Mouse (Mus musculus) liver, adult (tissue): Measurements from ENCODE around the gene Ptcra.
A peak's percentile ranks its signal among the peaks of the same experiment; 100 is the strongest.

Source experiments
- GATA4 ChIP-seq: IDR thresholded peaks from 2 replicates; pipeline ENCODE4 v1.6.1; 2014; ENCODE audit warnings: mild to moderate bottlenecking, low read length; ENCODE audit not compliant: insufficient replicate concordance

Ptcra gene

DNA sequence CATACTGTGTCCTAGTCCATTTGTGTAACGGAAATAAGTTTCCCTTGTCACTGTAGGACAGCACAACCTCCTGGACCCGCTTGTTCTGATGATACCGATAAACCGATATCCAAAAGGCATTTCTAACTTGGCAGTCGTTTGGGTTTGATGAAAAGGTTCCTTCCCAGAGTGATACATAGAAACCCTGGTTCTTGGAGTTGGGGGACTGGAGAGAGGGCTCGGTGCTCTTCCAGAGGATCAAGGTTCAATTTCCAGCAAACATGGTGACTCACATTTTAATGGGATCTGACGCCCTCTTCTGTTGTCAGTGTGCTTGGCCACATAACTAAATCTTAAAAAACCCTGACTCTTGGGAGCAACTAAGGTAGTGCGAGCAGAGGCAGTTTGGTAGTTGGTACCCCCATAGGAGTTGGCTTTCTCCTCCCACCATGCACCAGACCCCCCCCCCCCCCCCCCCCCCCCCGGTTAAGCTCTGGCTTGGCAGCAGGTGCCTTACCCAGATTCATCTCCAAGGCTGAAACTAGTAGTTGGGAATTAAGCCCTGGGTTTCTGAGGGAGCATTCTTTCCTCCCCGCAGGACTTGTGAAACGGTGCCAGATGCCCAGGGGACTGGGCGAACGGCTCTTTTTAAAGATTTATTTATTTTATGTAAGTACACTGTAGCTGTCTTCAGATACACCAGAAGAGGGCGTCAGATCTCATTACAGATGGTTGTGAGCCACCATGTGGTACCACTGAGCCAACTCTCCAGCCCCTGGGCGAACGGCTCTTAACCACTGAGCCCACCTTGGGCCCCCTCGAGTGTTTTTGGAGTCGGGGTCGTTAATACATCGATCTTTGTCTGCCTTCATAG is 10.0 kb upstream of the Ptcra start:
- TF ChIP-seq GATA4, result no peak

GRCm38 (mm10) chr17:46772404-46773277 is 9.1 kb upstream of the Ptcra start, which contains the start of gene 2310039H08Rik:
Gene 2310039H08Rik, plus strand, starts transcription at chr17:46772635.
- no peak for TF ChIP-seq GATA4

DNA sequence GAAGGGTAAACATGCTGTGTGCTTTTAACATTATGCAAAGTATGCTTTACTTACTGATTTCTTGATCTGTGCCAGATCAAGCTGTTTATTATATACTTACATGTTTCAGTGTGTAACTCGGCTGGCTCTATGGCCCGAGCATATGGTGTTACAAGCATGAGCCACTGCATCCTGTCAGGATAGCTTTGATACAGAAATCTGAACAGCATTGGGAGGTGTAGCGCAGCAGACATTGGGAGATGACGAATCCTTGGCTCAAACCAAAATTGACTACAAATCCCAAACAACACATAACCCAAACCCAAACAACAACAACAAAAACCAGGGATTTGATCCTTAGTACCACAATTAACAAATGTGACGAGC is 8.5 kb upstream of the Ptcra start:
- no peak for TF ChIP-seq GATA4

DNA sequence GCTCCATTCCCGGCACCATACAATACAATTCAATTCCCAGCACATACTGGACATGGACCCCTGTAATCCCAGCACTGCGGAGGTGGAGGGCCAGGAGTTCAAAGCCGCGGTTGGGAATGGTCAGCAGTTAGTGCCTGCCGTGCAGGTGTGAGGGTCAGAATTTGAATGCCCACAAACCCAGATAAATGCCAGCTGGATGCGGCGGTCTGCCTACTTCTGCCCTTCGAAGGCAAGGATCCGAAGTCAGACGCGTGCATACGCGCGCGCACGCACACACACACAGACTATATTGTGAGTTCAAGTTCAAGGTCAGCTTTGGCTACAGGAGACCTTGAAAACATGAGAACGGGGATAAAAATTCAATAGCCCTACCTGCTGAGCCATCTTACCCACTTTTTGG is 8.1 kb upstream of the Ptcra start:
- TF ChIP-seq GATA4, result no peak

DNA sequence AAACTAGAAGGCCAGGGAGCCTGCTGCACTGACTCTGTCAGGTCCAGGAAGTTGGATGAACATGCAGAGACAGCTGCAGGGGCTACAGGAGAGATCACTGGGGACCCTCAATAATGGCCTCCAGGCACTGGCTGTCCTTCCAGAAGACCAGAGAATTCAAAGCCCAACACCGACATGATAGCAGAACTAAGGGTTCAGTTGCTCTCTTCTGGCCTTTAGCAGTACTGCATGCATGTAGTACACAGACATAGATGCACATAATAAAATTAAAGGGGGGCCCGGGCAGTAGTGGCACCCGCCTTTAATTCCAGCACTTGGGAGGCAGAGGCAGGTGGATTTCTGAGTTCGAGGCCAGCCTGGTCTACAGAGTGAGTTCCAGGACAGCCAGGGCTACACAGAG is 7.5 kb upstream of the Ptcra start:
- TF ChIP-seq GATA4, result no peak

DNA sequence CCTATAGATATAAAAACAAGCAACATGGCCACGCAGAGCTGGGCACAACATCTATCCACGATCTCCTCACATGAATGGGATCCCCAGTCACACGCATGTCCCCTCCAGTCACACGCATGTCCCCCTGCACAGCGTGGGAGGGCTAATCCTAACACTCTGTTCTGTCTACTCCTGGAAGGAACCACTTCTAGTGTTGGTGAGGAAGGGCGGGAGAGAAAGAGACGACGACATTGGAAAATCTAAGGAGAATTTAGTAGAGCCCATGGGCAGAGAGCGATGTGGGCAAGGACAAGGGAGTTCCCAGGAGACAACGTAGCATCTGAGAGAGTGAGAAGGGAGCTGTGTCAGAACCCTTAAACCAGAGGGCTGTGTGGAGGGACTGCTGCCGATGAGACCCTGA is 7.0 kb upstream of the Ptcra start:
- TF ChIP-seq GATA4, result no peak

- TF ChIP-seq GATA4, result no peak
Observed at GRCm38 (mm10) chr17:46767868-46768267, 4.4 kb upstream of the Ptcra start.

DNA sequence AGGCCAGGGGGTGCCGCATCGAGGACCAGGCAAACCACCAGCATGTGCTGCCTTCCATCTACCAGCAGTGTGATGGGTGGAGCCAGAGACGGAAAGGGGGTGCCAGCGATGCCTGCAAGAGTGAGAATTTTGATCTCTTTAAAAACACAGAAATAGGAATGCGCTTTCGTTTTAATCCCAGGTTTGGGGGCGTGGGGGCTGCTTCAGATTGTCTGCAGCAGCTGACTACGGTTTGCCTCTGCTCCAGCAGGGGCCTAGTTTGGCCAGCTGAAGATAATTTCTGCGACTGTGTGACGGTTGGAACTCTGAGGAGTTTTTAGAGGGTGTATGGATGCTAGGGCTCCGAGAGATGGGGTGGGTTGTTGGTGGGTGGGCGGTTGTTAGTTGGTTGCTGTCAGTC is 4.8 kb downstream of the Ptcra start:
- no peak for TF ChIP-seq GATA4

- peak; percentile 13; the same call in 1 of the 2 replicates for TF ChIP-seq GATA4
Observed at GRCm38 (mm10) chr17:46751794-46752556, 11.5 kb downstream of the Ptcra start, which contains the start of gene Cnpy3. Gene Cnpy3, minus strand, starts transcription at chr17:46752214.

- no peak for TF ChIP-seq GATA4
Observed at GRCm38 (mm10) chr17:46751056-46751793, 12.3 kb downstream of the Ptcra start.

- no peak for TF ChIP-seq GATA4
Observed at GRCm38 (mm10) chr17:46750580-46750979, 12.9 kb downstream of the Ptcra start.

- no peak for TF ChIP-seq GATA4
Observed at GRCm38 (mm10) chr17:46749282-46749681, 14.2 kb downstream of the Ptcra start.

GRCm38 (mm10) chr17:46747806-46748205 is 15.7 kb downstream of the Ptcra start:
- no peak for TF ChIP-seq GATA4

DNA sequence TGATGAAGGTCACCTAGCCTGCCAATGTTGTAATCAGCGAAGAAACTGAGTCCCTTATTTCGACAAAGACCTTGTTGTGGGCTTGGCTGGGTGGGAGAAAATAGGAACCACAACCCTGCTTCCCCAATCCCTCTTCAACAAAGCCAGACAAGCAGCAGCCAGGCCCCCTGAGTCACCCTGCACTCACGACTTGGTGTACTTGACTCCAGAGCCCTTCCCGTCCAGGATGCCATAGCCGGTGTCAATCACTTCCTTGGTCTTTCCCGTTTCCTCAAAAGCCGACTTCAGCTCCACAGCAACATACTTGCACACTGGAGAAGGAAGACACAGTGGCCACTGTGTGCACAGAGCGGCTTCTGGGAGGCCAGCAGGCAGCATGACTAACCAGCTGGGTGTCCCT is 16.3 kb downstream of the Ptcra start:
- TF ChIP-seq GATA4, result no peak
